Mouse (Mus musculus): ENCODE measurements around the gene Lama1. TPM values are rescaled to one million over a fixed set of nuclear protein-coding genes. Genes with fewer than 3 reads are reported as not detected.
A peak's percentile ranks its signal among the peaks of the same experiment; 100 is the strongest.

Lama1 gene
- polyA plus RNA-seq, 1 experiment from 2014 or later, result 15.4 TPM

GRCm38 (mm10) chr17:67690689-67691088 is 6.4 kb upstream of the Lama1 start:
- H3K9ac ChIP-seq, result no peak overlapping the region
- DNase-seq (ENCODE audit: low spot score), result no peak
- H3K4me3 ChIP-seq (replicated peaks; ENCODE audit: low read length), result no peak overlapping the region

GRCm38 (mm10) chr17:67692651-67693050 is 4.4 kb upstream of the Lama1 start:
- H3K9me3 ChIP-seq (ENCODE audit: control insufficient read depth, low read length), result no peaks in the 10 kb centered on the region
- ATAC-seq (ENCODE audit: low FRiP score), result no peak

More at GRCm38 (mm10) chr17:67690689-67691088, 6.4 kb upstream of the Lama1 start:
- Histone ChIP-seq H3K27ac (no peak overlapping the region), H3K4me2 (replicated peaks) (no peak overlapping the region), H3K27me3 (ENCODE audit: control insufficient read depth, insufficient read depth, low read length) (no peaks in the 10 kb centered on the region), H3K36me3 (replicated peaks; ENCODE audit: control insufficient read depth, insufficient read depth) (no peaks in the 10 kb centered on the region), H3K4me1 (replicated peaks; ENCODE audit: control insufficient read depth, insufficient read depth, low read length) (no peaks in the 10 kb centered on the region), H3K9me3 (ENCODE audit: control insufficient read depth, low read length) (no peaks in the 10 kb centered on the region)
- no peak for ATAC-seq (ENCODE audit: low FRiP score)
- WGBS, result 78% methylated on average over 4 of the region's 4 CpGs

GRCm38 (mm10) chr17:67693861-67694260 is 3.2 kb upstream of the Lama1 start:
- peaks cover 12% of the 10 kb centered on the region for H3K4me1 ChIP-seq (replicated peaks; ENCODE audit: control insufficient read depth, insufficient read depth, low read length)
- ATAC-seq (ENCODE audit: low FRiP score) (no peak), DNase-seq (ENCODE audit: low spot score) (no peak)
- no peak overlapping the region for H3K9ac ChIP-seq
- no peaks in the 10 kb centered on the region for H3K9me3 ChIP-seq (ENCODE audit: control insufficient read depth, low read length)
- no peaks in the 10 kb centered on the region for H3K27me3 ChIP-seq (ENCODE audit: control insufficient read depth, insufficient read depth, low read length)
- WGBS, result 55% methylated on average over 3 of the region's 3 CpGs
- no peak overlapping the region for H3K27ac ChIP-seq
- H3K36me3 ChIP-seq (replicated peaks; ENCODE audit: control insufficient read depth, insufficient read depth), result no peaks in the 10 kb centered on the region
- H3K4me2 ChIP-seq (replicated peaks), result no peak overlapping the region
- no peak overlapping the region for H3K4me3 ChIP-seq (replicated peaks; ENCODE audit: low read length)

More at GRCm38 (mm10) chr17:67692651-67693050, 4.4 kb upstream of the Lama1 start:
- H3K4me2 ChIP-seq (replicated peaks), result no peak overlapping the region
- no peak overlapping the region for H3K27ac ChIP-seq
- 46% methylated on average over 2 of the region's 2 CpGs for WGBS
- no peak overlapping the region for H3K9ac ChIP-seq
- H3K4me1 ChIP-seq (replicated peaks; ENCODE audit: control insufficient read depth, insufficient read depth, low read length), result peaks cover under 1% of the 10 kb centered on the region; the same call in 1 of the 2 replicates
- no peak for DNase-seq (ENCODE audit: low spot score)
- H3K36me3 ChIP-seq (replicated peaks; ENCODE audit: control insufficient read depth, insufficient read depth), result no peaks in the 10 kb centered on the region
- no peak overlapping the region for H3K4me3 ChIP-seq (replicated peaks; ENCODE audit: low read length)
- H3K27me3 ChIP-seq (ENCODE audit: control insufficient read depth, insufficient read depth, low read length), result no peaks in the 10 kb centered on the region

GRCm38 (mm10) chr17:67697461-67697891 is 417 bp downstream of the Lama1 start:
- Histone ChIP-seq H3K36me3 (replicated peaks; ENCODE audit: control insufficient read depth, insufficient read depth) (no peaks in the 10 kb centered on the region), H3K27me3 (ENCODE audit: control insufficient read depth, insufficient read depth, low read length) (no peaks in the 10 kb centered on the region), H3K9me3 (ENCODE audit: control insufficient read depth, low read length) (no peaks in the 10 kb centered on the region), H3K9ac (peak overlapping the region; percentile 87), H3K4me2 (replicated peaks) (peak overlapping the region; percentile 97), H3K4me1 (replicated peaks; ENCODE audit: control insufficient read depth, insufficient read depth, low read length) (peaks cover 24% of the 10 kb centered on the region), H3K27ac (peak overlapping the region; percentile 52; the same call in 1 of the 2 replicates), H3K4me3 (replicated peaks; ENCODE audit: low read length) (peak overlapping the region; percentile 73)
- DNase-seq (ENCODE audit: low spot score) (no peak), ATAC-seq (ENCODE audit: low FRiP score) (peak; percentile 73)
- 0% methylated on average over 30 of the region's 32 CpGs for WGBS

GRCm38 (mm10) chr17:67698301-67698700 is 1.2 kb downstream of the Lama1 start:
- H3K9ac ChIP-seq, result peak overlapping the region; percentile 87
- 0 out of 2 replicates have a peak, but pooled peaks have one; percentile 43 for ATAC-seq (ENCODE audit: low FRiP score)
- no peaks in the 10 kb centered on the region for H3K27me3 ChIP-seq (ENCODE audit: control insufficient read depth, insufficient read depth, low read length)
- 0% methylated on average over 13 of the region's 13 CpGs for WGBS
- peaks cover 25% of the 10 kb centered on the region for H3K4me1 ChIP-seq (replicated peaks; ENCODE audit: control insufficient read depth, insufficient read depth, low read length)
- peak overlapping the region; percentile 65 for H3K27ac ChIP-seq
- H3K4me3 ChIP-seq (replicated peaks; ENCODE audit: low read length), result peak overlapping the region; percentile 73
- H3K9me3 ChIP-seq (ENCODE audit: control insufficient read depth, low read length), result no peaks in the 10 kb centered on the region
- peak overlapping the region; percentile 97 for H3K4me2 ChIP-seq (replicated peaks)
- no peaks in the 10 kb centered on the region for H3K36me3 ChIP-seq (replicated peaks; ENCODE audit: control insufficient read depth, insufficient read depth)
- peak; percentile 61 for DNase-seq (ENCODE audit: low spot score)

- no peaks in the 10 kb centered on the region for H3K9me3 ChIP-seq (ENCODE audit: control insufficient read depth, low read length)
- no peak overlapping the region for H3K4me3 ChIP-seq (replicated peaks; ENCODE audit: low read length)
- peaks cover 25% of the 10 kb centered on the region for H3K4me1 ChIP-seq (replicated peaks; ENCODE audit: control insufficient read depth, insufficient read depth, low read length)
- WGBS, result 6% methylated on average over 9 of the region's 9 CpGs
- peak overlapping the region; percentile 26; the same call in 1 of the 2 replicates for H3K4me2 ChIP-seq (replicated peaks)
- DNase-seq (ENCODE audit: low spot score), result no peak
- H3K27me3 ChIP-seq (ENCODE audit: control insufficient read depth, insufficient read depth, low read length), result no peaks in the 10 kb centered on the region
- ATAC-seq (ENCODE audit: low FRiP score), result no peak
- H3K27ac ChIP-seq, result no peak overlapping the region
- H3K9ac ChIP-seq, result no peak overlapping the region
- no peaks in the 10 kb centered on the region for H3K36me3 ChIP-seq (replicated peaks; ENCODE audit: control insufficient read depth, insufficient read depth)
Measured at GRCm38 (mm10) chr17:67701761-67702160, 4.7 kb downstream of the Lama1 start.

GRCm38 (mm10) chr17:67702941-67703340 is 5.9 kb downstream of the Lama1 start:
- no peak for DNase-seq (ENCODE audit: low spot score)
- Histone ChIP-seq H3K9me3 (ENCODE audit: control insufficient read depth, low read length) (no peaks in the 10 kb centered on the region), H3K9ac (no peak overlapping the region), H3K27ac (no peak overlapping the region), H3K27me3 (ENCODE audit: control insufficient read depth, insufficient read depth, low read length) (no peaks in the 10 kb centered on the region), H3K4me3 (replicated peaks; ENCODE audit: low read length) (no peak overlapping the region), H3K4me2 (replicated peaks) (no peak overlapping the region), H3K36me3 (replicated peaks; ENCODE audit: control insufficient read depth, insufficient read depth) (no peaks in the 10 kb centered on the region), H3K4me1 (replicated peaks; ENCODE audit: control insufficient read depth, insufficient read depth, low read length) (peaks cover 21% of the 10 kb centered on the region)
- WGBS, result 34% methylated on average over 3 of the region's 3 CpGs
- no peak for ATAC-seq (ENCODE audit: low FRiP score)

GRCm38 (mm10) chr17:67705035-67705769 is 8.1 kb downstream of the Lama1 start:
- no peaks in the 10 kb centered on the region for H3K36me3 ChIP-seq (replicated peaks; ENCODE audit: control insufficient read depth, insufficient read depth)
- no peak overlapping the region for H3K4me3 ChIP-seq (replicated peaks; ENCODE audit: low read length)
- ATAC-seq (ENCODE audit: low FRiP score) (no peak), DNase-seq (ENCODE audit: low spot score) (no peak)
- H3K4me1 ChIP-seq (replicated peaks; ENCODE audit: control insufficient read depth, insufficient read depth, low read length), result peaks cover 16% of the 10 kb centered on the region
- WGBS, result 86% methylated on average over 10 of the region's 10 CpGs
- H3K9ac ChIP-seq, result no peak overlapping the region
- H3K27me3 ChIP-seq (ENCODE audit: control insufficient read depth, insufficient read depth, low read length), result no peaks in the 10 kb centered on the region
- no peaks in the 10 kb centered on the region for H3K9me3 ChIP-seq (ENCODE audit: control insufficient read depth, low read length)
- H3K27ac ChIP-seq, result no peak overlapping the region
- no peak overlapping the region for H3K4me2 ChIP-seq (replicated peaks)

GRCm38 (mm10) chr17:67706372-67706771 is 9.3 kb downstream of the Lama1 start:
- Histone ChIP-seq H3K4me2 (replicated peaks) (no peak overlapping the region), H3K9me3 (ENCODE audit: control insufficient read depth, low read length) (no peaks in the 10 kb centered on the region), H3K27me3 (ENCODE audit: control insufficient read depth, insufficient read depth, low read length) (no peaks in the 10 kb centered on the region), H3K4me1 (replicated peaks; ENCODE audit: control insufficient read depth, insufficient read depth, low read length) (peaks cover 19% of the 10 kb centered on the region), H3K4me3 (replicated peaks; ENCODE audit: low read length) (no peak overlapping the region), H3K9ac (no peak overlapping the region), H3K27ac (no peak overlapping the region), H3K36me3 (replicated peaks; ENCODE audit: control insufficient read depth, insufficient read depth) (no peaks in the 10 kb centered on the region)
- 83% methylated on average over 5 of the region's 5 CpGs for WGBS
- no peak for ATAC-seq (ENCODE audit: low FRiP score)
- no peak for DNase-seq (ENCODE audit: low spot score)
